Mouse (Mus musculus) liver, adult 2 months (tissue): ENCODE measurements around the gene Syne3.

ENCODE experiments used
- CTCF ChIP-seq: fragments of 200-500 bp; IDR thresholded peaks from 2 replicates; pipeline ENCODE4 v1.5.1; 2011; ENCODE audit warnings: low read depth, low read length, control low read depth
- POLR2A ChIP-seq: fragments of 200-500 bp; IDR thresholded peaks from 2 replicates; pipeline ENCODE4 v1.6.1; 2011; ENCODE audit warnings: low read length, control low read depth; ENCODE audit not compliant: insufficient read depth; ENCODE audit errors: extremely low read depth

GRCm38 (mm10) chr12:105019359-105020219 is 10.0 kb upstream of the Syne3 start:
- TF ChIP-seq CTCF (0 out of 2 replicates have a peak, but pooled peaks have one; percentile 0), POLR2A (no peak)
